11 mouse cellular contexts compared by ENCODE assay signal in the genomic region with DNA sequence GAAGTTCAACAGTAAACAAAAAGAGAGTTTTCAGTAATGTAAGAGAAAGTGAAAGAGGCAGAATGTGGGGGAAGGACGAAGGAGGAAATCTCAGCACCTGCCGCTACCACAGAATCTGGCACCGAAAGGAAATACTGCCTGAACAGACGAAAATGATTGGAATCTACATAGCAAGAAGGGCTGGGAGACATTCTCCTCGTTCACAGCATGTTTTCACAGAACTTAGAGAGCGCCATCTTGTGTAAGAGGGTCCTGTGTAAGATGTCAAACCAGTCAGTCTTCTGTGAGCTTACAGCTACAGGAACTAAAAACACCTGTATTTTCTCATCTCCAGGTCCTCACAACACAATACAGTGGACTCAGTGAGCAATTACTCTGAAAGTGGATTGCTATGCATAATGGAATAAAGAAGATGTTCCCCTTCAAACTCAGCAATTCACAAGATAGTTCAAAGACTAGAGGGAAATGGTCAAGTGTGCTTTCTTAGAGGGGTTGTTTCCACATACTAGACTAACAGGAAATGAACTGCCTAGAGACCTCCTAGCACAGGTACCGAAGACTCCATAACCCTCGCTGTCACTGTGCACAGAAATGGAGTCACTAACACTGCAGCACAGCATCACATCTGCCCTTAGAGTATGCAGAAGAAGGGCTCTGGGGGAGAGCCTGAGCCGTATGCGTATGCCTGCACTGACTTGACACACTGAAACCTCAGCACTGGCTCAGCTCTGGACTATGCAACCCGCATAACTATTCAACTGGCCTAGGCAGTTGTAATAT. TPM values are rescaled to one million over a fixed set of nuclear protein-coding genes. Genes with fewer than 3 reads are reported as not detected.
DNase-seq lines count a peak whose midpoint lies in the region; ATAC-seq and TF ChIP-seq lines count a peak whose summit lies in the region.
"Had no signal": no experiment of that assay in that cellular context is flagged by ENCODE, and none has a peak within 500 bp of the region (broad histone marks: within the 10 kb centered on the region; RNA-seq: fewer than 3 reads in every experiment).

No protein-coding gene starts in this region.

- no peak for DNase-seq in heart, adult 8-10 months (ENCODE audit: low spot score)
- DNase-seq in spleen, postnatal 36 days (ENCODE audit: low spot score in 2 of 2): peak; percentile 10 to 22
- no peak for DNase-seq in spleen, postnatal 14 days (ENCODE audit: low spot score in 2 of 2)
- DNase-seq in thymus, postnatal 4 days: peak; percentile 28
- DNase-seq in urinary bladder, postnatal 14 days (ENCODE audit: low spot score): no peak
- DNase-seq in cerebellum, postnatal 36 days: no peak

- WGBS in heart, embryonic 15.5 days: 53% methylated on average over 11 of the region's 11 CpGs
- WGBS in intestine, postnatal 0 days: 54% methylated on average over 11 of the region's 11 CpGs

- peak overlapping the region; percentile 14; the same call in 1 of the 2 replicates for H3K4me3 ChIP-seq in heart, embryonic 15.5 days
- H3K4me3 ChIP-seq in intestine, postnatal 0 days (ENCODE audit: low read depth, low read length): no peak overlapping the region
- H3K4me3 ChIP-seq: embryonic facial prominence, embryonic 12.5 days; hindbrain, embryonic 10.5 days; neural tube, embryonic 15.5 days had no signal

- no peaks in the 10 kb centered on the region; the same call in 1 of the 2 replicates for H3K4me1 ChIP-seq in heart, embryonic 15.5 days (replicated peaks)
- H3K4me1 ChIP-seq in intestine, postnatal 0 days (replicated peaks; ENCODE audit: control insufficient read depth, insufficient read depth, low read length): no peaks in the 10 kb centered on the region
- H3K4me1 ChIP-seq: embryonic facial prominence, embryonic 12.5 days; hindbrain, embryonic 10.5 days; neural tube, embryonic 15.5 days had no signal

- H3K9me3 ChIP-seq in heart, embryonic 15.5 days (replicated peaks): no peaks in the 10 kb centered on the region
- H3K9me3 ChIP-seq in intestine, postnatal 0 days (ENCODE audit: control insufficient read depth): no peaks in the 10 kb centered on the region
- H3K9me3 ChIP-seq: embryonic facial prominence, embryonic 12.5 days; hindbrain, embryonic 10.5 days; neural tube, embryonic 15.5 days had no signal

- no peak overlapping the region for H3K27ac ChIP-seq in heart, embryonic 15.5 days
- H3K27ac ChIP-seq in intestine, postnatal 0 days (ENCODE audit: low read depth, low read length): no peak overlapping the region
- H3K27ac ChIP-seq: embryonic facial prominence, embryonic 12.5 days; hindbrain, embryonic 10.5 days; neural tube, embryonic 15.5 days had no signal

- H3K36me3 ChIP-seq in heart, embryonic 15.5 days: no peaks in the 10 kb centered on the region
- no peaks in the 10 kb centered on the region for H3K36me3 ChIP-seq in intestine, postnatal 0 days (ENCODE audit: control insufficient read depth, insufficient read depth)
- H3K36me3 ChIP-seq: embryonic facial prominence, embryonic 12.5 days; hindbrain, embryonic 10.5 days; neural tube, embryonic 15.5 days had no signal

- peak; percentile 57 for TF ChIP-seq CTCF in intestine, postnatal 0 days (IDR thresholded peaks at IDR 0.05; ENCODE audit: low read depth)

- no peak for ATAC-seq in heart, embryonic 15.5 days (replicated peaks; ENCODE audit: insufficient number of reproducible peaks, insufficient read depth, low FRiP score, low read depth)
- ATAC-seq in intestine, postnatal 0 days: no peak

- no peak overlapping the region for H3K9ac ChIP-seq in heart, embryonic 15.5 days
- no peak overlapping the region for H3K9ac ChIP-seq in intestine, postnatal 0 days (ENCODE audit: low read depth, low read length)
- H3K9ac ChIP-seq: embryonic facial prominence, embryonic 12.5 days; neural tube, embryonic 15.5 days had no signal

- no peaks in the 10 kb centered on the region for H3K27me3 ChIP-seq in heart, embryonic 15.5 days
- H3K27me3 ChIP-seq in intestine, postnatal 0 days (replicated peaks; ENCODE audit: control insufficient read depth, insufficient read depth, low read length): no peaks in the 10 kb centered on the region
- H3K27me3 ChIP-seq: embryonic facial prominence, embryonic 12.5 days; neural tube, embryonic 15.5 days had no signal

- H3K4me2 ChIP-seq in heart, embryonic 15.5 days: peak overlapping the region; percentile 32
- peak overlapping the region; percentile 54 for H3K4me2 ChIP-seq in intestine, postnatal 0 days (replicated peaks; ENCODE audit: low read depth)
- H3K4me2 ChIP-seq: embryonic facial prominence, embryonic 12.5 days; neural tube, embryonic 15.5 days had no signal

RNA-seq across cellular contexts. Expression of a gene that starts 7.3 kb away (rescaled TPM):
- polyA plus RNA-seq in heart, embryonic 15.5 days (2015; fragmentation: Nextera tagmentation; extraction: Ambion mirVana): 7.4 and 7.7 TPM in 2 replicates
- 10 to 100 TPM; 30.8 to 42.7 (median 40.3) TPM for total RNA-seq in heart, adult 8-10 months (2022)
- polyA plus RNA-seq in intestine, postnatal 0 days (2015; fragmentation: Nextera tagmentation; extraction: Ambion mirVana): 6.3 and 6.9 TPM in 2 replicates

Comparison
In these comparisons a context has a peak if more than half of its experiments do, and no peak if none do; other contexts are left out.
1. DNase-seq: peak in spleen, postnatal 36 days (2 of 2) and thymus, postnatal 4 days (single experiment); none in heart, adult 8-10 months (single experiment), spleen, postnatal 14 days (0 of 2), urinary bladder, postnatal 14 days (single experiment) and cerebellum, postnatal 36 days (0 of 2).